Mouse (Mus musculus) heart, embryonic 11.5 days (tissue): ENCODE measurements at regions not wholly inside any gene's neighbourhood (a gene's known extent, or its start where the extent isn't known, plus 50 kb on each side); places are given as distances from the start of the nearest gene placed in this dataset.

Experiments
- ATAC-seq: fragments of 200-750 bp; cut with Nextera tagmentation; replicated peaks from 2 replicates; pipeline ENCODE4 v1.8.0; 2017; ENCODE audit warnings: moderate library complexity; ENCODE audit not compliant: insufficient number of reproducible peaks, low FRiP score, low TSS enrichment
- H3K27ac ChIP-seq: fragments of 300-500 bp; sonication (generic); 2 replicates; pipeline ENCODE4 v1.5.1; 2014; ENCODE audit warnings: mild to moderate bottlenecking, low read depth, low read length
- H3K27me3 ChIP-seq: fragments of 300-500 bp; sonication (generic); 2 replicates; pipeline ENCODE4 v1.6.1; 2014; ENCODE audit warnings: mild to moderate bottlenecking, low read length, mixed read lengths; ENCODE audit not compliant: control insufficient read depth, insufficient read depth
- H3K36me3 ChIP-seq: fragments of 300-500 bp; sonication (generic); 2 replicates; pipeline ENCODE4 v1.6.1; 2014; ENCODE audit warnings: mild to moderate bottlenecking, low read length, moderate library complexity, mixed read lengths; ENCODE audit not compliant: control insufficient read depth, insufficient read depth
- H3K4me1 ChIP-seq: fragments of 300-500 bp; sonication (generic); 2 replicates; pipeline ENCODE4 v1.6.1; 2014; ENCODE audit warnings: low read length; ENCODE audit not compliant: control insufficient read depth, insufficient read depth
- H3K4me2 ChIP-seq: fragments of 300-500 bp; sonication (generic); 2 replicates; pipeline ENCODE4 v1.6.1; 2014; ENCODE audit warnings: mild to moderate bottlenecking, moderate library complexity
- H3K4me3 ChIP-seq: fragments of 300-500 bp; sonication (generic); 2 replicates; pipeline ENCODE4 v1.5.1; 2014; ENCODE audit warnings: low read depth, low read length
- H3K9ac ChIP-seq: fragments of 300-500 bp; sonication (generic); 2 replicates; pipeline ENCODE4 v1.6.1; 2014; ENCODE audit warnings: mild to moderate bottlenecking, low read depth, low read length, moderate library complexity
- H3K9me3 ChIP-seq: fragments of 300-500 bp; sonication (generic); replicated peaks from 2 replicates; pipeline ENCODE4 v1.6.1; 2016; ENCODE audit warnings: low read length; ENCODE audit not compliant: control insufficient read depth
- WGBS: fragments of 180-500 bp; shearing (Covaris S2); extraction: QIAGEN DNeasy Blood & Tissue Kit; methylation state at CpG from one replicate; pipeline ENCODE4 v1.1.7; 2014; ENCODE audit not compliant: insufficient replicate concordance; 5-methylcytosine and 5-hydroxymethylcytosine counted together

- H3K27ac ChIP-seq = no peak overlapping the region
Observed at GRCm38 (mm10) chrX:53976273-53977135, 179.0 kb upstream of the Xlr start.

GRCm38 (mm10) chrX:53975545-53976272, 178.2 kb upstream of the Xlr start:
- no peak overlapping the region for H3K27ac ChIP-seq
- no peaks in the 10 kb centered on the region for H3K27me3 ChIP-seq
- no peak overlapping the region for H3K9ac ChIP-seq
- WGBS = 19% methylated on average over 28 of the region's 28 CpGs
- peak overlapping the region; percentile 41 for H3K4me3 ChIP-seq
- H3K4me2 ChIP-seq = peak overlapping the region; percentile 69
- no peaks in the 10 kb centered on the region for H3K36me3 ChIP-seq
- H3K4me1 ChIP-seq = no peaks in the 10 kb centered on the region
- H3K9me3 ChIP-seq = no peaks in the 10 kb centered on the region
- no peak for ATAC-seq

More at GRCm38 (mm10) chrX:53976273-53977135, 179.0 kb upstream of the Xlr start:
- ATAC-seq = no peak
- Histone ChIP-seq H3K9me3 (no peaks in the 10 kb centered on the region), H3K4me3 (peak overlapping the region; percentile 41), H3K9ac (no peak overlapping the region), H3K27me3 (no peaks in the 10 kb centered on the region), H3K36me3 (no peaks in the 10 kb centered on the region), H3K4me1 (no peaks in the 10 kb centered on the region), H3K4me2 (peak overlapping the region; percentile 69)
- 12% methylated on average over 35 of the region's 42 CpGs for WGBS

GRCm38 (mm10) chrX:53974732-53975544, 177.4 kb upstream of the Xlr start:
- Histone ChIP-seq H3K4me3 (peak overlapping the region; percentile 41), H3K27ac (no peak overlapping the region), H3K9ac (no peak overlapping the region), H3K9me3 (no peaks in the 10 kb centered on the region), H3K4me1 (no peaks in the 10 kb centered on the region), H3K36me3 (no peaks in the 10 kb centered on the region), H3K4me2 (peak overlapping the region; percentile 69), H3K27me3 (no peaks in the 10 kb centered on the region)
- 15% methylated on average over 49 of the region's 52 CpGs for WGBS
- 0 out of 2 replicates have a peak, but pooled peaks have one; percentile 22 for ATAC-seq
